Mouse (Mus musculus) c-Kit-positive CD71-negative TER-119-negative erythroid progenitor cells, embryonic 14.5 days (primary cell): ENCODE results near the gene Btf3.

ENCODE experiments used
- DNase-seq: peaks from one replicate; pipeline ENCODE4 v3.0.0-alpha.2; 2013; ENCODE audit warnings: low read depth

The Btf3 gene

GRCm38 (mm10) chr13:98275646-98276045 lies 41.2 kb downstream of the Btf3 start:
- DNase-seq = no peak

GRCm38 (mm10) chr13:98274023-98274422 lies 42.8 kb downstream of the Btf3 start:
- DNase-seq = no peak

GRCm38 (mm10) chr13:98264111-98264510 lies 52.7 kb downstream of the Btf3 start:
- no peak for DNase-seq

GRCm38 (mm10) chr13:98263458-98263987 lies 53.3 kb downstream of the Btf3 start:
- no peak for DNase-seq

- peak; percentile 97 for DNase-seq
Measured at GRCm38 (mm10) chr13:98262636-98263457, 54.0 kb downstream of the Btf3 start, which contains the start of the genes Utp15 and Ankra2. Gene Utp15, minus strand, starts transcription at chr13:98263041. Gene Ankra2, plus strand, starts transcription at chr13:98263074.
